Mouse (Mus musculus): Measurements from ENCODE around the gene Twf2. TPM values are rescaled to one million over a fixed set of nuclear protein-coding genes. Genes with fewer than 3 reads are reported as not detected.

Twf2 gene
- total RNA-seq, 2 experiments from 2014 or later, result 62.1 to 63.6 TPM

- DNase-seq, result no peak
Measured at GRCm38 (mm10) chr9:106179454-106179853, 23.5 kb upstream of the Twf2 start.

- no peak for DNase-seq
Measured at GRCm38 (mm10) chr9:106179964-106180363, 22.9 kb upstream of the Twf2 start.

GRCm38 (mm10) chr9:106182146-106182545 is 20.8 kb upstream of the Twf2 start:
- DNase-seq, result no peak

GRCm38 (mm10) chr9:106183996-106184395 is 18.9 kb upstream of the Twf2 start:
- no peak for DNase-seq

GRCm38 (mm10) chr9:106191355-106191754 is 11.6 kb upstream of the Twf2 start:
- DNase-seq, result no peak

- no peak for DNase-seq
Measured at GRCm38 (mm10) chr9:106192024-106192423, 10.9 kb upstream of the Twf2 start.

- no peak for DNase-seq
Measured at GRCm38 (mm10) chr9:106192998-106193397, 9.9 kb upstream of the Twf2 start.

- DNase-seq, result no peak
Measured at GRCm38 (mm10) chr9:106193930-106194807, 8.7 kb upstream of the Twf2 start.

GRCm38 (mm10) chr9:106195693-106196092 is 7.2 kb upstream of the Twf2 start:
- no peak for DNase-seq

- no peak for DNase-seq
Measured at GRCm38 (mm10) chr9:106197081-106197713, 5.7 kb upstream of the Twf2 start.

GRCm38 (mm10) chr9:106197732-106198131 is 5.2 kb upstream of the Twf2 start:
- no peak for DNase-seq

- peak; percentile 83 for DNase-seq
Measured at GRCm38 (mm10) chr9:106198962-106199458, 3.9 kb upstream of the Twf2 start.

- DNase-seq, result no peak
Measured at GRCm38 (mm10) chr9:106199535-106200272, 3.2 kb upstream of the Twf2 start, which contains the start of gene Ppm1m. Gene Ppm1m (minus strand): TSS chr9:106199746.

- no peak for DNase-seq
Measured at GRCm38 (mm10) chr9:106201895-106202294, 1.0 kb upstream of the Twf2 start.

GRCm38 (mm10) chr9:106203990-106204851 is 1.3 kb downstream of the Twf2 start:
- DNase-seq, result no peak

- no peak for DNase-seq
Measured at GRCm38 (mm10) chr9:106205713-106206290, 2.9 kb downstream of the Twf2 start.

- peak; percentile 53 for DNase-seq
Measured at GRCm38 (mm10) chr9:106206515-106206914, 3.6 kb downstream of the Twf2 start.

- DNase-seq, result no peak
Measured at GRCm38 (mm10) chr9:106208181-106208580, 5.3 kb downstream of the Twf2 start.

- no peak for DNase-seq
Measured at GRCm38 (mm10) chr9:106209954-106210353, 7.0 kb downstream of the Twf2 start.

GRCm38 (mm10) chr9:106210853-106211609 is 8.1 kb downstream of the Twf2 start:
- DNase-seq, result no peak

Data from heart, postnatal 4 days (tissue).